Mouse (Mus musculus): ENCODE results near the gene Mdn1. TPM values are rescaled to one million over a fixed set of nuclear protein-coding genes. Genes with fewer than 3 reads are reported as not detected.

Gene Mdn1
- polyA plus RNA-seq, 2 experiments: 4.5 to 9.8 TPM

DNA sequence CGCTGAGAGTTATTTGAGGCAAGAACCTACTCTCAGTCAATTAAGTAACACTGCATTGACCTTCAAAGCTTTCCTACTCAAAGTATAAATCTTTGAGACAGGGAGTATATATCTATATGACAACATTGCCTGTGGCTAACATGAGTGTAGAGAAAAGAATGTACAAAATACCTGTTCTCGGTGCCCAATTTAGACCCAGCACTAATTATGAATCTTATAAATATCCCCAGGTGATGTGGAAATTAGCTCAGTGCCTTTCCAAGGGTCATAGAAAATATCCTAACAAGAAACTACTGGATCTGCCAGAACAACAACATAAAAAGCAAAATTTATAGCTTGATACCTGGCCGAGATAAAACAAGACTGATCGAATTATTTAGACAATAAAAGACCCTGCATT, 142.1 kb downstream of the Mdn1 start:
- Histone ChIP-seq H3K4me3 (ENCODE audit: insufficient read depth in 1 of 2, low read depth in 2 of 2, low read length in 2 of 2) (no peak overlapping the region), H3K27ac (no peak overlapping the region), H3K36me3 (replicated peaks; ENCODE audit: control insufficient read depth, insufficient read depth, low read depth) (no peaks in the 10 kb centered on the region), H3K9ac (replicated peaks) (no peak overlapping the region), H3K9me3 (ENCODE audit: control insufficient read depth, low read length) (no peaks in the 10 kb centered on the region), H3K27me3 (ENCODE audit: control insufficient read depth, insufficient read depth, low read length) (no peaks in the 10 kb centered on the region), H3K4me2 (ENCODE audit: low read depth) (peak overlapping the region; percentile 19; the same call in 1 of the 2 replicates), H3K4me1 (replicated peaks; ENCODE audit: control insufficient read depth in 2 of 2, insufficient read depth in 2 of 2, low read length in 1 of 2) (peaks cover 3 to 9% of the 10 kb centered on the region in 2 experiments; a peak in 3 of 4 replicates)
- no peak for ATAC-seq (ENCODE audit: insufficient read depth)
- WGBS (ENCODE audit: insufficient replicate concordance): 88% methylated on average over 4 of the region's 4 CpGs
- DNase-seq (ENCODE audit: low read depth in 3 of 3, low spot score in 3 of 3): no peak
- TF ChIP-seq EP300 (IDR thresholded peaks at IDR 0.05; ENCODE audit: low read depth) (no peak), CTCF (IDR thresholded peaks at IDR 0.05; ENCODE audit: low read depth) (no peak)

DNA sequence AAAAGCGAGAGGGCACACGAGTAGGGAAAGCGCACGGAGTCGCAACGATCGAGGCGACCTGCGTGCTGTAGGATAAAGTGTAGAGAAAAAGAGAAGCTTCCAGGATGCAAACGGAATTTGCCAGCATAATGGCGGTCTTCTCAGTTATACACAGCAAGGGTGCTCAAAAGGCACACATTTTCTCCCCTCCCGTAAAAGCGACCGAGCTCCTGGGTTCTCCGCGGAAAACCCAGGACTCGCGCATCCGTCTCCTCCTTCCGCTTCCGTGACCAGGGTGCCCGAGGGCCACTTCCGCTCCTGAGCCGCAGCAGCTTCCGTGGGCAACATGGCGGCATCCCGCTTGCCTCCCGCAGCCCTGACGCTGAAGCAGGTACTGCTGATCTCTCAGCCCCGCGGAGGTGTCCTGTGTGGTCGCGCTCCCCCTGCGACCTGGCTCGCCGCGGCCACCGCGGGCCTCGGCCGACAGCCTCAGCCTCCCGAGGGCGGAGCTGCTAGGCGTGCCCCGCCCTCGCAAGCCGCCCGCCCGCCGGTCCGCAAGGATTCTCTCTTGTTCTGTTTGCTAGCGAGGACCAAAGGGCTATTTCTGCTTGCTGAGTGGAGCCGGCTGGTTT, 143.2 kb downstream of the Mdn1 start, which contains the start of gene Lyrm2:
TSS of gene Lyrm2 (plus strand) at position 288 of the 611 bp plus-strand sequence.
- under 1% methylated on average over 52 of the region's 53 CpGs for WGBS (ENCODE audit: insufficient replicate concordance)
- Histone ChIP-seq H3K9ac (replicated peaks) (peak within 1 kb of the TSS; percentile 89), H3K27ac (peak within 1 kb of the TSS; percentile 94), H3K27me3 (ENCODE audit: control insufficient read depth, insufficient read depth, low read length) (no peaks in the 10 kb centered on the region), H3K36me3 (replicated peaks; ENCODE audit: control insufficient read depth, insufficient read depth, low read depth) (no peaks in the 10 kb centered on the region), H3K4me2 (ENCODE audit: low read depth) (peak within 1 kb of the TSS; percentile 72), H3K9me3 (ENCODE audit: control insufficient read depth, low read length) (no peaks in the 10 kb centered on the region), H3K4me1 (replicated peaks; ENCODE audit: control insufficient read depth in 2 of 2, insufficient read depth in 2 of 2, low read length in 1 of 2) (peaks cover 3 to 9% of the 10 kb centered on the region in 2 experiments; a peak in 3 of 4 replicates), H3K4me3 (ENCODE audit: insufficient read depth in 1 of 2, low read depth in 2 of 2, low read length in 2 of 2) (peak within 1 kb of the TSS; percentile 89 to 95)
- no peak for TF ChIP-seq CTCF (IDR thresholded peaks at IDR 0.05; ENCODE audit: low read depth)
- TF ChIP-seq EP300 (IDR thresholded peaks at IDR 0.05; ENCODE audit: low read depth): no peak
- DNase-seq (ENCODE audit: low read depth in 3 of 3, low spot score in 3 of 3) (peak; percentile 47 to 67 (median 47)), ATAC-seq (ENCODE audit: insufficient read depth) (peak; percentile 91)

DNA sequence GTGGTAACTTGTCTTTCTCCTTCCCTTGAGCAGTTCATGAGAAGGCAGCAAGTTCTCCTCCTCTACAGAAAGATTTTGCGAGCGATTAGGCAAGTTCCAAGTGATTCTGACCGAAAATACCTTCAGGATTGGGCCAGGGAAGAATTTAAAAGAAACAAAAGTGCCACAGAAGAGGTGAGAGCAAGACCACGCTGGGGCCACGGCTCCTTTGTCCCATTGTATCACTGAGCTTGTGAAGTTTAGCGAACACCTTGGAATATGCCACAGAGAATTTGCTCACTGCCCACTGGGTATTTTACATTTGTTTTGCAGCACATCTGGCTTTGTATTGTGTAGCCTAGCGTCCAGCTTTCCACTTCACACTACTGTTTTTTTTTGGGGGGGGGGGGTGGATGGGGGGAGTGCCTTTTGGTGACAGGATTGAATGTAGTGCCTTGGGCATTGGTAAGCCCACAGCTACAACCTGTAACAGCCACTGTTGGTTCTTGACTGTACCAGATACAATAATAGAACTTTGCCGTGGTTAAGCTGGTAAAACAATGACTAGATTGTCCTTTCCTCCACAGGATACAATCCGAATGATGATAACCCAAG, 143.8 kb downstream of the Mdn1 start:
- TF ChIP-seq EP300 (IDR thresholded peaks at IDR 0.05; ENCODE audit: low read depth) (no peak), CTCF (IDR thresholded peaks at IDR 0.05; ENCODE audit: low read depth) (no peak)
- no peak for DNase-seq (ENCODE audit: low read depth in 3 of 3, low spot score in 3 of 3)

DNA sequence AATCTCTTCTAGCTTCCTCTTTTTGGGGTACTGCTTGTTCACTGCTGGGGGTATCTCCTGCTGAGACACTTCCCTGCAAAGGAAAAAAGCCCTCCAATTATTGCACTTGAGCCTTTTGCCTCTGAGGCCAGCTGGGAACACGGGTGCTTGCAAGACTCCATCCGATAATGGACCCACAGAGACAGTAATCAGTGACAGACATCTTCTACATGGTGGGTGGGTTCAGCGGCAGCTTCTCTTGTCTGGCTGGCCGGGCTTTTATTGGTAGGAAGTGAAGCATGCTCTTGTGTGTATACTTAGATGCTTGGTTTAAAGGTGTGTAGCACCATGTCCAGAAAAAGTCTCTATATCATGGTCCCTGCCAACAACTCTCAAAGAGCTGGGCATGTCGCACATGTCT, 160.6 kb downstream of the Mdn1 start:
- Histone ChIP-seq H3K9me3 (ENCODE audit: control insufficient read depth, low read length) (no peaks in the 10 kb centered on the region), H3K27ac (no peak overlapping the region), H3K4me2 (ENCODE audit: low read depth) (peak overlapping the region; percentile 28; the same call in 1 of the 2 replicates), H3K4me1 (replicated peaks; ENCODE audit: control insufficient read depth in 2 of 2, insufficient read depth in 2 of 2, low read length in 1 of 2) (peaks cover 6 to 9% of the 10 kb centered on the region in 2 experiments; a peak in 3 of 4 replicates), H3K9ac (replicated peaks) (no peak overlapping the region), H3K4me3 (ENCODE audit: insufficient read depth in 1 of 2, low read depth in 2 of 2, low read length in 2 of 2) (no peak overlapping the region), H3K36me3 (replicated peaks; ENCODE audit: control insufficient read depth, insufficient read depth, low read depth) (no peaks in the 10 kb centered on the region), H3K27me3 (ENCODE audit: control insufficient read depth, insufficient read depth, low read length) (no peaks in the 10 kb centered on the region)
- no peak for DNase-seq (ENCODE audit: low read depth in 3 of 3, low spot score in 3 of 3)
- 0 out of 2 replicates have a peak, but pooled peaks have one; percentile 41 for ATAC-seq (ENCODE audit: insufficient read depth)
- no peak for TF ChIP-seq EP300 (IDR thresholded peaks at IDR 0.05; ENCODE audit: low read depth)
- TF ChIP-seq CTCF (IDR thresholded peaks at IDR 0.05; ENCODE audit: low read depth): no peak
- 28% methylated on average over 5 of the region's 5 CpGs for WGBS (ENCODE audit: insufficient replicate concordance)

More for the DNA sequence above, 143.8 kb downstream of the Mdn1 start:
- peak; percentile 22; the same call in 1 of the 2 replicates for ATAC-seq (ENCODE audit: insufficient read depth)
- Histone ChIP-seq H3K4me3 (ENCODE audit: insufficient read depth in 1 of 2, low read depth in 2 of 2, low read length in 2 of 2) (peak overlapping the region; percentile 89 to 95), H3K9ac (replicated peaks) (peak overlapping the region; percentile 89), H3K27me3 (ENCODE audit: control insufficient read depth, insufficient read depth, low read length) (no peaks in the 10 kb centered on the region), H3K36me3 (replicated peaks; ENCODE audit: control insufficient read depth, insufficient read depth, low read depth) (no peaks in the 10 kb centered on the region), H3K4me2 (ENCODE audit: low read depth) (peak overlapping the region; percentile 72), H3K27ac (peak overlapping the region; percentile 94), H3K4me1 (replicated peaks; ENCODE audit: control insufficient read depth in 2 of 2, insufficient read depth in 2 of 2, low read length in 1 of 2) (peaks cover 3 to 9% of the 10 kb centered on the region in 2 experiments; a peak in 3 of 4 replicates), H3K9me3 (ENCODE audit: control insufficient read depth, low read length) (no peaks in the 10 kb centered on the region)
- WGBS (ENCODE audit: insufficient replicate concordance): 7% methylated on average over 9 of the region's 9 CpGs

DNA sequence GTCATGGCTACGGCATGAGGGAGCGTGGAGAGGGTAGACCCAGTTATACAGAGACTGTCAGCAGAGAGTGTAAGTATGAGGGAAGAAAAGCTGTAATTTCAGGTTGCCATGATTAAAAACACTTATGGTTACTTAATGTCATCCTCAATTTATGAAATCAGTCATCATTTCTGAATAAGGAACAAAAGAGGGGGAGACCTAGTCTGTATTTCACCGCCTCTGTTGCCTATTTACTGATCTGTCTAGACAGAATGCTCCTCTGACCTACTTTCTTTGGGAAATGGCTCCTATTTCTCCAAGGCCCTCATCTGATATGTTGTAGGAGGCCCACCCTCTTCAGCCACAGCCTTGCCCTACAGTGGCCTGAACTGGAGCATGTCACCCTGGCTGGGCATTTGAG, 163.8 kb downstream of the Mdn1 start:
- Histone ChIP-seq H3K36me3 (replicated peaks; ENCODE audit: control insufficient read depth, insufficient read depth, low read depth) (no peaks in the 10 kb centered on the region), H3K9ac (replicated peaks) (no peak overlapping the region), H3K4me3 (ENCODE audit: insufficient read depth in 1 of 2, low read depth in 2 of 2, low read length in 2 of 2) (no peak overlapping the region), H3K27me3 (ENCODE audit: control insufficient read depth, insufficient read depth, low read length) (no peaks in the 10 kb centered on the region), H3K9me3 (ENCODE audit: control insufficient read depth, low read length) (no peaks in the 10 kb centered on the region), H3K4me1 (replicated peaks; ENCODE audit: control insufficient read depth in 2 of 2, insufficient read depth in 2 of 2, low read length in 1 of 2) (peaks cover 6 to 13% of the 10 kb centered on the region in 2 experiments; a peak in 3 of 4 replicates), H3K4me2 (ENCODE audit: low read depth) (no peak overlapping the region), H3K27ac (no peak overlapping the region)
- WGBS (ENCODE audit: insufficient replicate concordance): 76% methylated on average over 3 of the region's 3 CpGs
- ATAC-seq (ENCODE audit: insufficient read depth): no peak
- TF ChIP-seq CTCF (IDR thresholded peaks at IDR 0.05; ENCODE audit: low read depth): no peak
- no peak for TF ChIP-seq EP300 (IDR thresholded peaks at IDR 0.05; ENCODE audit: low read depth)
- no peak for DNase-seq (ENCODE audit: low read depth in 3 of 3, low spot score in 3 of 3)
